Mouse (Mus musculus) embryonic facial prominence, embryonic 12.5 days (tissue): Measurements from ENCODE around the gene Prkar1b. TPM values are rescaled to one million over a fixed set of nuclear protein-coding genes. Genes with fewer than 3 reads are reported as not detected.

Source experiments
- ATAC-seq: fragments of 200-750 bp; cut with Nextera tagmentation; 2 replicates; pipeline ENCODE4 v1.8.0; 2017; ENCODE audit not compliant: insufficient number of reproducible peaks, insufficient read depth, low FRiP score, low TSS enrichment
- H3K27ac ChIP-seq: fragments of 300-500 bp; sonication (generic); 2 replicates; pipeline ENCODE4 v1.5.1; 2016; ENCODE audit warnings: mild to moderate bottlenecking
- H3K27me3 ChIP-seq: fragments of 300-500 bp; sonication (generic); 2 replicates; pipeline ENCODE4 v1.6.1; 2016; ENCODE audit warnings: mild to moderate bottlenecking, moderate library complexity
- H3K36me3 ChIP-seq: fragments of 300-500 bp; sonication (generic); 2 replicates; pipeline ENCODE4 v1.6.1; 2016; ENCODE audit warnings: mild to moderate bottlenecking
- H3K4me1 ChIP-seq: fragments of 300-500 bp; sonication (generic); 2 replicates; pipeline ENCODE4 v1.6.1; 2016
- H3K4me2 ChIP-seq: fragments of 300-500 bp; sonication (generic); replicated peaks from 2 replicates; pipeline ENCODE4 v1.6.1; 2016; ENCODE audit warnings: mild to moderate bottlenecking, moderate library complexity
- H3K4me3 ChIP-seq: fragments of 300-500 bp; sonication (generic); 2 replicates; pipeline ENCODE4 v1.5.1; 2016; ENCODE audit warnings: mild to moderate bottlenecking
- H3K9ac ChIP-seq: fragments of 300-500 bp; sonication (generic); 2 replicates; pipeline ENCODE4 v1.6.1; 2016; ENCODE audit warnings: mild to moderate bottlenecking, moderate library complexity
- H3K9me3 ChIP-seq: fragments of 300-500 bp; sonication (generic); 2 replicates; pipeline ENCODE4 v1.6.1; 2016; ENCODE audit warnings: mild to moderate bottlenecking, moderate library complexity
- WGBS: fragments of 180-500 bp; shearing (Covaris S2); methylation state at CpG from one replicate; pipeline ENCODE4 v1.1.7; 2016; 5-methylcytosine and 5-hydroxymethylcytosine counted together
- polyA plus RNA-seq: library from polyadenylated mRNA; unstranded; fragments of >200 nt; fragmentation: Nextera tagmentation; extraction: Ambion mirVana; gene quantifications from 2 replicates; pipeline ENCODE4 v1.2.1, GENCODE M21; 2016

The Prkar1b gene
- polyA plus RNA-seq, 1 experiment from 2014 or later = 26.2 TPM

DNA sequence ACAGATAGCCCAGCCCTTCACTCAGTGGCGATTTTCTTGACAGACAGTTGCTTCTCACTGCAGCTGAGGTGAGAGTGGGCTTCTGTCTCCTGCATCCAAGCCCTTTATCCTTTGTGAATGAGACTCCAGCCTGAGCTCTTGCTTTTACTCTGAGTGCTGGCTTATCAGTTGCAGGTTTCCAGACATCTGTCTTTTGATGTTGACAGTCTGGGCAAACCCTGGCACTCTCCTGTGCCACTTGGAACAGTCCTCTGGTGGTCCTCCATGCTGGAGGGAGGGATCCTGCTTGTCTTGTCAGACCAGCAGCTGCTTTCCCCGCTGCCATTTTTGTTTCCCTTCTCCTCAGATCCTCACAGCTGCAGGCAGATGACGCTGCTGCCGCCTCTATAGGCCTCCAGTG is 22.1 kb upstream of the Prkar1b start:
- 92% methylated on average over 4 of the region's 4 CpGs for WGBS

DNA sequence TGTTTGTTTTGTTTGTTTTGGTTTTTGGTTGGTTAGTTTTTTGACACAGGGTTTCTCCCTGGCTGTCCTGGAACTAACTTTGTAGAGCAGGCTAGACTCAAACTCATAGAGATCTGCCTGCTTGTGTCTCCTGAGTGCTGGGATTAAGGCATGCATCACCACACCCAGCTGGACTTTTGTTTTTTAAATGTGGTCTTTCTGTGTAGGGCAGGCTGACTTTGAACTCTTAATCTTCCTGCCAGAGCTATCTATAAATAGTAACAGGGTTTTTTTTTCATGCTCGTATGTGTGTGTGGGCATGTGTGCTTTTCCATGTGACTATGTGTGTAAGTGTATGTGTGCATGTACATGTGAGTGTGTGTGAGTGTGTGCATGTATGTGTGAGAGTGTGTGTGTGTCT is 17.7 kb upstream of the Prkar1b start:
- Histone ChIP-seq H3K4me3 (no peak overlapping the region), H3K27ac (no peak overlapping the region), H3K9me3 (no peaks in the 10 kb centered on the region), H3K9ac (no peak overlapping the region), H3K4me1 (no peaks in the 10 kb centered on the region), H3K27me3 (no peaks in the 10 kb centered on the region), H3K4me2 (no peak overlapping the region), H3K36me3 (peaks cover 74% of the 10 kb centered on the region)
- 85% methylated on average over 1 of the region's 1 CpGs for WGBS
- ATAC-seq = no peak

More for the DNA sequence above, 22.1 kb upstream of the Prkar1b start:
- Histone ChIP-seq H3K27me3 (no peaks in the 10 kb centered on the region), H3K4me3 (no peak overlapping the region), H3K4me1 (no peaks in the 10 kb centered on the region), H3K4me2 (no peak overlapping the region), H3K9ac (no peak overlapping the region), H3K36me3 (peaks cover 63% of the 10 kb centered on the region), H3K27ac (no peak overlapping the region), H3K9me3 (no peaks in the 10 kb centered on the region)
- ATAC-seq = no peak

DNA sequence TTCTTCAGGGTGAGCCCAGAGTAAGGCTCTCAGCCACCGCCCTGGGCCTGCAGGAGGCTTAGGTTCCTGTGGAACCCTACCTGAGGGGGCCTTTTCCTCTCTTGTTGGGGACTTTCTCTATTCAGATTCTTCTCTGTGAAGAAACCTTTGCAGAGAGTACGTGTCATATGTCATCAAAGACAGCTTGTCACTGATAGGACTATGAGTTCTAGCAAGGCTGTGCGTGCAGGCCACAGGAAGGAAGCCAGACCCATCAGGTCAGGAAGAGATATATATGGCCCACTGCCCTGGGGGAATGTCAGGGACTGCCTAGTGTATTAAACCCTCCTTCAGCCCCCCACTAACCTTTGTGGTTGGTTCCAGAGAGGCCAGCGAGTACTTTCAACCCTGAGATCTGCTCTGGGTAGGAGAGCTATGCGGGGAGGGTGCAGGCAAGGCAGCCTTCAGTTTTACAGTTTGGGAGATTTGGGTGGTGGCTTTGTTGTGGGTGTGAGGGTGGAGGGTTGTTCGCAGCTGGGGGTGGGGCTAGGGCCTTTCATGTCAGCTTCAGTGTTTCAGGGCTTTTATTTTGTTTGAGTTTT is 17.1 kb upstream of the Prkar1b start:
- no peaks in the 10 kb centered on the region for H3K27me3 ChIP-seq
- H3K27ac ChIP-seq = no peak overlapping the region
- no peak overlapping the region for H3K4me3 ChIP-seq
- WGBS = 89% methylated on average over 6 of the region's 6 CpGs
- ATAC-seq = no peak
- peaks cover 74% of the 10 kb centered on the region for H3K36me3 ChIP-seq
- no peaks in the 10 kb centered on the region for H3K9me3 ChIP-seq
- H3K4me2 ChIP-seq = no peak overlapping the region
- no peak overlapping the region for H3K9ac ChIP-seq
- H3K4me1 ChIP-seq = no peaks in the 10 kb centered on the region

GRCm38 (mm10) chr5:139161632-139162031 is 11.8 kb upstream of the Prkar1b start:
- H3K4me3 ChIP-seq = no peak overlapping the region
- no peak overlapping the region for H3K27ac ChIP-seq
- no peak overlapping the region for H3K4me2 ChIP-seq
- no peaks in the 10 kb centered on the region for H3K4me1 ChIP-seq
- H3K27me3 ChIP-seq = no peaks in the 10 kb centered on the region
- peaks cover 49% of the 10 kb centered on the region for H3K36me3 ChIP-seq
- WGBS = 85% methylated on average over 10 of the region's 10 CpGs
- no peak for ATAC-seq
- H3K9me3 ChIP-seq = no peaks in the 10 kb centered on the region
- H3K9ac ChIP-seq = no peak overlapping the region

GRCm38 (mm10) chr5:139160899-139161298 is 11.1 kb upstream of the Prkar1b start:
- Histone ChIP-seq H3K4me1 (no peaks in the 10 kb centered on the region), H3K9ac (no peak overlapping the region), H3K27me3 (no peaks in the 10 kb centered on the region), H3K4me2 (no peak overlapping the region), H3K9me3 (no peaks in the 10 kb centered on the region), H3K27ac (no peak overlapping the region), H3K4me3 (no peak overlapping the region), H3K36me3 (peaks cover 51% of the 10 kb centered on the region)
- ATAC-seq = no peak
- 91% methylated on average over 8 of the region's 8 CpGs for WGBS

DNA sequence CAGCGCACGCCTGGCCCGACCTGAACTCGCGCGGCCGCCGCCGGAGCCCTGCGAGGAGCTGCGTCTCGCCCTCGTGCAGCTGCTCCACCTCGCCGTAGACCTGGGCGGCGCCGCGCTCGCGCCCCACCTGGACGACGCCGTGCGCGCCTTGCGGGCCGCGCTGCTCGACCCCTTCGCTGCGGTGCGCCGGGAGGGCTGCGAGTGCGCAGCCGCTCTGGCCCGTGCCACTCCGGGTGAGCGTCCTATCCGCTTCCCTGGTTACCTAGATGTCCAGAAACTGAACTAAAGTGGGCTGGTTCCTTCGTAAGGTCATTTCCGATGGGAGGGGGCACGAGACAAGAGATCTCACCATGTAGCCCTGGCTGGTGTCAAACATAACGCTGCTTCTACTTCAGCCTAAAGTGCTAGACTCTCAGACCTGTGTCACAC is 816 bp upstream of the Prkar1b start:
- H3K36me3 ChIP-seq = peaks cover 33% of the 10 kb centered on the region
- peak; percentile 25; the same call in 1 of the 2 replicates for ATAC-seq
- peak overlapping the region; percentile 88 for H3K4me2 ChIP-seq
- H3K9ac ChIP-seq = peak overlapping the region; percentile 85
- WGBS = under 1% methylated on average over 45 of the region's 45 CpGs
- H3K27me3 ChIP-seq = no peaks in the 10 kb centered on the region
- H3K4me3 ChIP-seq = peak overlapping the region; percentile 97
- H3K4me1 ChIP-seq = peaks cover 15% of the 10 kb centered on the region
- H3K9me3 ChIP-seq = no peaks in the 10 kb centered on the region
- peak overlapping the region; percentile 84 for H3K27ac ChIP-seq

GRCm38 (mm10) chr5:139149006-139149672 is 662 bp downstream of the Prkar1b start:
- H3K9me3 ChIP-seq = no peaks in the 10 kb centered on the region
- H3K27me3 ChIP-seq = no peaks in the 10 kb centered on the region
- WGBS = 26% methylated on average over 11 of the region's 11 CpGs
- peak overlapping the region; percentile 97 for H3K4me3 ChIP-seq
- peak; percentile 62 for ATAC-seq
- peak overlapping the region; percentile 43; the same call in 1 of the 2 replicates for H3K9ac ChIP-seq
- H3K36me3 ChIP-seq = peaks cover 21% of the 10 kb centered on the region
- peak overlapping the region; percentile 65 for H3K27ac ChIP-seq
- peak overlapping the region; percentile 88 for H3K4me2 ChIP-seq
- peaks cover 15% of the 10 kb centered on the region for H3K4me1 ChIP-seq

- Histone ChIP-seq H3K4me3 (no peak overlapping the region), H3K27me3 (no peaks in the 10 kb centered on the region), H3K9me3 (no peaks in the 10 kb centered on the region), H3K4me2 (no peak overlapping the region), H3K27ac (no peak overlapping the region), H3K9ac (no peak overlapping the region), H3K36me3 (peaks cover 3% of the 10 kb centered on the region; the same call in 1 of the 2 replicates), H3K4me1 (peaks cover 15% of the 10 kb centered on the region)
- 90% methylated on average over 14 of the region's 14 CpGs for WGBS
- ATAC-seq = no peak
Measured at GRCm38 (mm10) chr5:139147178-139148078, 2.4 kb downstream of the Prkar1b start.

DNA sequence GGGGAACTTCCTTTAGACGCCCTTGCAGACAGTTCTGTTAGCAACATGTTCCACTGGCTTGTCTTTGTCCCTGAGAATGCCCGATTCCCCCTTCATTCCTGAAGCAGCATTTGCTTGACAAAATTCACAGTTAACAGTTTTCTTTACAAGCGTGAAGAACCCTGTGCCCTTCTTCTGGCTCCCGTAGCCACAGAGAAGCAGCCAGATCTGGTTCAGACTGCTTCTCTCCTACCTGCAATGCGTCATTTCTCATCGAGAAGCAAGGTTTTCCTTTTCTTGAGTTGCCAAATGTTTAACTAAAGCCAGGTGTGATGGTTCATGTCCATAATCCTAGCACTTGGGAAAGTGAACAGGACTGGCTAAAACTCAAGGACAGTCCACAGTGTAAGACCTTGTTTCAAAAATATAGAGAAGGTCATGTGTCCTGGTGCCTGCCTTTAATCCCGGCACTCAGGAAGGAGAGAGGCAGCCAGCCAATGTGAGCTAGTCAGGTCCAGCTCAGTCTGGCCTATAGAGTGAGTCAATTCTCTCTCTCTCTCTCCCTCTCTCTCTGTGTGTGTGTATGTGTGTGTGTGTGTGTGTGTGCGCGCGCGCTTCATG is 3.2 kb downstream of the Prkar1b start:
- no peak overlapping the region for H3K4me2 ChIP-seq
- no peak overlapping the region for H3K9ac ChIP-seq
- no peak overlapping the region for H3K27ac ChIP-seq
- WGBS = 87% methylated on average over 11 of the region's 11 CpGs
- no peaks in the 10 kb centered on the region for H3K27me3 ChIP-seq
- no peaks in the 10 kb centered on the region for H3K9me3 ChIP-seq
- no peaks in the 10 kb centered on the region for H3K36me3 ChIP-seq
- peaks cover 13% of the 10 kb centered on the region for H3K4me1 ChIP-seq
- no peak overlapping the region for H3K4me3 ChIP-seq
- ATAC-seq = no peak

- H3K27me3 ChIP-seq = no peaks in the 10 kb centered on the region
- H3K4me1 ChIP-seq = peaks cover 5% of the 10 kb centered on the region; the same call in 1 of the 2 replicates
- WGBS = 90% methylated on average over 4 of the region's 4 CpGs
- no peak for ATAC-seq
- no peaks in the 10 kb centered on the region for H3K9me3 ChIP-seq
- H3K9ac ChIP-seq = no peak overlapping the region
- no peaks in the 10 kb centered on the region for H3K36me3 ChIP-seq
- no peak overlapping the region for H3K4me3 ChIP-seq
- H3K27ac ChIP-seq = no peak overlapping the region
- no peak overlapping the region for H3K4me2 ChIP-seq
Measured at GRCm38 (mm10) chr5:139145726-139146125, 4.1 kb downstream of the Prkar1b start.

GRCm38 (mm10) chr5:139143890-139144289 is 5.9 kb downstream of the Prkar1b start:
- Histone ChIP-seq H3K27me3 (no peaks in the 10 kb centered on the region), H3K9me3 (no peaks in the 10 kb centered on the region), H3K4me2 (no peak overlapping the region), H3K36me3 (no peaks in the 10 kb centered on the region), H3K27ac (no peak overlapping the region), H3K9ac (no peak overlapping the region), H3K4me1 (peaks cover under 1% of the 10 kb centered on the region; the same call in 1 of the 2 replicates), H3K4me3 (no peak overlapping the region)
- ATAC-seq = no peak
- WGBS = 87% methylated on average over 3 of the region's 3 CpGs
